Mouse (Mus musculus) heart, adult 2 months (tissue): ENCODE results near the gene Mvd. TPM values are rescaled to one million over a fixed set of nuclear protein-coding genes. Genes with fewer than 3 reads are reported as not detected.

Source experiments
- DNase-seq, 2 experiments: peaks; one replicate each; pipeline ENCODE4 v3.0.0; 2021
- H3K27ac ChIP-seq: fragments of 200-600 bp; 2 replicates; pipeline ENCODE4 v1.8.1; 2022
- H3K27me3 ChIP-seq: fragments of 200-500 bp; 2 replicates; pipeline ENCODE4 v1.6.1; 2012; ENCODE audit warnings: mild to moderate bottlenecking, low read length, inconsistent platforms, mixed read lengths; ENCODE audit not compliant: control insufficient read depth, insufficient read depth
- H3K36me3 ChIP-seq: fragments of 200-500 bp; 2 replicates; pipeline ENCODE4 v1.6.1; 2012; ENCODE audit warnings: low read length, inconsistent platforms; ENCODE audit not compliant: control insufficient read depth, insufficient read depth
- H3K4me1 ChIP-seq: fragments of 200-500 bp; 2 replicates; pipeline ENCODE4 v1.6.1; 2011; ENCODE audit warnings: low read length; ENCODE audit not compliant: control insufficient read depth, insufficient read depth
- H3K4me3 ChIP-seq: fragments of 200-600 bp; 2 replicates; pipeline ENCODE4 v1.8.1; 2022
- H3K79me2 ChIP-seq: fragments of 200-500 bp; replicated peaks from 2 replicates; pipeline ENCODE4 v1.6.1; 2012; ENCODE audit warnings: mild to moderate bottlenecking, inconsistent platforms, low read length, moderate library complexity, mixed read lengths; ENCODE audit not compliant: control insufficient read depth, insufficient read depth
- H3K9ac ChIP-seq: fragments of 200-500 bp; 2 replicates; pipeline ENCODE4 v1.6.1; 2012; ENCODE audit warnings: low read depth, mild to moderate bottlenecking, control low read depth, inconsistent platforms, low read length, mixed read lengths
- CTCF ChIP-seq: fragments of 200-600 bp; IDR thresholded peaks from 2 replicates; pipeline ENCODE4 v1.8.1; 2022; ENCODE audit warnings: antibody characterized with exemption, mild to moderate bottlenecking, moderate library complexity
- EP300 ChIP-seq: fragments of 200-500 bp; IDR thresholded peaks from 2 replicates; pipeline ENCODE4 v1.6.1; 2011; ENCODE audit warnings: low read depth, low read length, control low read depth; ENCODE audit not compliant: insufficient read depth
- POLR2A ChIP-seq: fragments of 200-500 bp; IDR thresholded peaks from 2 replicates; pipeline ENCODE4 v1.6.1; 2011; ENCODE audit warnings: mild to moderate bottlenecking, low read depth, low read length, control low read depth; ENCODE audit not compliant: insufficient read depth
- WGBS: fragments of 180-500 bp; shearing (Covaris S2); methylation state at CpG from one replicate; pipeline ENCODE4 v1.1.7; 2018; 5-methylcytosine and 5-hydroxymethylcytosine counted together
- intact Hi-C: fragments of 180-260 bp; cut with DNase I; formaldehyde crosslinking; loops from one replicate; pipeline ENCODE4 v1.15.1; 2025
- polyA plus RNA-seq: library from polyadenylated mRNA; depleted of rRNA; stranded (reverse); fragments of >200 nt; gene quantifications from 2 replicates; pipeline ENCODE4 v1.2.3, GENCODE M21; 2012
- total RNA-seq, 2 experiments: library from RNA; stranded (reverse); gene quantifications; 2 replicates each; pipeline ENCODE4 v1.2.3; 2021

Gene Mvd
- total and polyA plus RNA-seq, 3 experiments = 4.0 to 8.5 (median 5.6) TPM

- Histone ChIP-seq H3K9ac (no peak overlapping the region), H3K36me3 (no peaks in the 10 kb centered on the region), H3K79me2 (no peaks in the 10 kb centered on the region), H3K27ac (no peak overlapping the region), H3K4me1 (peaks cover 4% of the 10 kb centered on the region; the same call in 1 of the 2 replicates), H3K4me3 (no peak overlapping the region), H3K27me3 (no peaks in the 10 kb centered on the region)
- 75% methylated on average over 11 of the region's 11 CpGs for WGBS
- intact Hi-C loops = no loop called here
- TF ChIP-seq POLR2A (no peak), CTCF (no peak), EP300 (no peak)
- no peak for DNase-seq
These were observed 18.4 kb upstream of the Mvd start for GRCm38 (mm10) chr8:122461473-122462148.

GRCm38 (mm10) chr8:122460524-122461472 is 17.6 kb upstream of the Mvd start, which contains the start of gene Snai3:
TSS of gene Snai3 (minus strand) at chr8:122460733.
- H3K4me1 ChIP-seq = peaks cover 4% of the 10 kb centered on the region; the same call in 1 of the 2 replicates
- intact Hi-C loops = no loop called here
- H3K36me3 ChIP-seq = no peaks in the 10 kb centered on the region
- H3K4me3 ChIP-seq = peak within 1 kb of the TSS; percentile 48
- no peaks in the 10 kb centered on the region for H3K27me3 ChIP-seq
- DNase-seq = peak; percentile 51 to 74
- no peaks in the 10 kb centered on the region for H3K79me2 ChIP-seq
- 5% methylated on average over 56 of the region's 56 CpGs for WGBS
- peak within 1 kb of the TSS; percentile 69 for H3K9ac ChIP-seq
- H3K27ac ChIP-seq = peak within 1 kb of the TSS; percentile 23; the same call in 1 of the 2 replicates
- TF ChIP-seq POLR2A (peak; percentile 62; the same call in 1 of the 2 replicates), CTCF (no peak), EP300 (no peak)

GRCm38 (mm10) chr8:122459990-122460389 is 16.8 kb upstream of the Mvd start:
- DNase-seq = no peak
- 27% methylated on average over 7 of the region's 7 CpGs for WGBS
- H3K4me3 ChIP-seq = peak overlapping the region; percentile 48
- peak overlapping the region; percentile 69 for H3K9ac ChIP-seq
- intact Hi-C loops = no loop called here
- TF ChIP-seq POLR2A = no peak
- TF ChIP-seq CTCF = no peak
- no peak for TF ChIP-seq EP300
- H3K27me3 ChIP-seq = no peaks in the 10 kb centered on the region
- no peaks in the 10 kb centered on the region for H3K36me3 ChIP-seq
- H3K79me2 ChIP-seq = no peaks in the 10 kb centered on the region
- peak overlapping the region; percentile 23; the same call in 1 of the 2 replicates for H3K27ac ChIP-seq
- H3K4me1 ChIP-seq = peaks cover 4% of the 10 kb centered on the region; the same call in 1 of the 2 replicates

GRCm38 (mm10) chr8:122459218-122459900 is 16.1 kb upstream of the Mvd start:
- Histone ChIP-seq H3K79me2 (no peaks in the 10 kb centered on the region), H3K4me1 (peaks cover 4% of the 10 kb centered on the region; the same call in 1 of the 2 replicates), H3K27ac (no peak overlapping the region), H3K36me3 (no peaks in the 10 kb centered on the region), H3K27me3 (no peaks in the 10 kb centered on the region), H3K9ac (no peak overlapping the region), H3K4me3 (no peak overlapping the region)
- TF ChIP-seq EP300 (no peak), CTCF (peak; percentile 58)
- 65% methylated on average over 6 of the region's 6 CpGs for WGBS
- no peak for DNase-seq
- intact Hi-C loops = no loop called here

- Histone ChIP-seq H3K27me3 (no peaks in the 10 kb centered on the region), H3K4me1 (peaks cover 4% of the 10 kb centered on the region; the same call in 1 of the 2 replicates), H3K27ac (no peak overlapping the region), H3K4me3 (no peak overlapping the region), H3K79me2 (no peaks in the 10 kb centered on the region), H3K36me3 (no peaks in the 10 kb centered on the region), H3K9ac (no peak overlapping the region)
- WGBS = 71% methylated on average over 11 of the region's 11 CpGs
- intact Hi-C loops = no loop called here
- DNase-seq = no peak
- TF ChIP-seq CTCF = no peak
- TF ChIP-seq POLR2A = no peak
- TF ChIP-seq EP300 = no peak
These were observed 13.9 kb upstream of the Mvd start for GRCm38 (mm10) chr8:122457171-122457570.
